Mouse (Mus musculus) c-Kit-negative CD71-positive TER-119-positive erythroid progenitor cells, embryonic 14.5 days (primary cell): ENCODE measurements around the gene Rflna.

Experiments used
- DNase-seq: peaks from one replicate; pipeline ENCODE4 v3.0.0-alpha.2; 2013; ENCODE audit warnings: low read depth, low spot score

Gene Rflna

DNA sequence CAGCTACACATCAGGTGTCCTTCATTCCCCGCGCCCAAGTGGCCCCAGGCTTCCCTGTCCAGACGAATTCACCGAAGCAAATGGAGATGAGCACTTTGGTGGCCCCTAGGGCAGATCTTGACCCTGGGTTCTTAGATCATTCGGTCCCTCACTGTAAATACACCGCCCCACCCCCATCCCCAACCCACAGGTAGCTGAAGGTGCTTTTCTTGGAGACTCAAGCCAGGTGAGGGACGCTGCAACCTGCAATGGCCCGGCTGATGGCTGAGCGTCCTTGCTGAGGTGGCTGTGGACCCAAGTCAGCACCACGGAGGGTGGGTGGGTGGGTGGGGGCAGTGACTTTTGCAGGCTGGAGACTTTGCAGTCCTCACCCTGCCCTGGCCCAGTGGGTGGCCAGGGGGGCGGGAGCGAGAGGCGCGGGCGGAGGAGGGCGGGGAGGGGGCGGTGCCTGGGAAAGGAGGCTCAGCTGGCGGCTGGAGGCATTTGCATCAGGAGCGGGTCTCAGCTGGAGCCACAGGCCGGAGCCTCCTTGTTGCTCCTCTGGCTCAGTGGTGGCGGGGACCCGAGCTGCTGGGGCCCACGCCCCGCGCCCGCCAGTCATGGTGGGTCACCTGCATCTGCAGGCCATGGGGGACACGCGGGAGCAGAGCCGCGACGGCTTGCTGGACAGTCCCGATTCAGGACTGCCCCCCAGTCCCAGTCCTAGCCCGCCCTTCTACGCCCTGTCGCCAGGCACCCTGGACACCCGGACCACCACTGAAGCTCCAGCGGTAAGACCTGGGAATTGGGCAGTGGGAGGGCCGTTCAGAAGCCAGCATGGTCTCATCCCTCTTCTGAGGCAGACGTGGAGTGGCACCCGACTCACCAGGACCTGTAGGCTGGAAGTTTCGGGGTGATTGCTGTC is at the start of gene Rflna:
Gene Rflna (plus strand): TSS at position 253 of the 904 bp plus-strand sequence.
- DNase-seq = no peak

DNA sequence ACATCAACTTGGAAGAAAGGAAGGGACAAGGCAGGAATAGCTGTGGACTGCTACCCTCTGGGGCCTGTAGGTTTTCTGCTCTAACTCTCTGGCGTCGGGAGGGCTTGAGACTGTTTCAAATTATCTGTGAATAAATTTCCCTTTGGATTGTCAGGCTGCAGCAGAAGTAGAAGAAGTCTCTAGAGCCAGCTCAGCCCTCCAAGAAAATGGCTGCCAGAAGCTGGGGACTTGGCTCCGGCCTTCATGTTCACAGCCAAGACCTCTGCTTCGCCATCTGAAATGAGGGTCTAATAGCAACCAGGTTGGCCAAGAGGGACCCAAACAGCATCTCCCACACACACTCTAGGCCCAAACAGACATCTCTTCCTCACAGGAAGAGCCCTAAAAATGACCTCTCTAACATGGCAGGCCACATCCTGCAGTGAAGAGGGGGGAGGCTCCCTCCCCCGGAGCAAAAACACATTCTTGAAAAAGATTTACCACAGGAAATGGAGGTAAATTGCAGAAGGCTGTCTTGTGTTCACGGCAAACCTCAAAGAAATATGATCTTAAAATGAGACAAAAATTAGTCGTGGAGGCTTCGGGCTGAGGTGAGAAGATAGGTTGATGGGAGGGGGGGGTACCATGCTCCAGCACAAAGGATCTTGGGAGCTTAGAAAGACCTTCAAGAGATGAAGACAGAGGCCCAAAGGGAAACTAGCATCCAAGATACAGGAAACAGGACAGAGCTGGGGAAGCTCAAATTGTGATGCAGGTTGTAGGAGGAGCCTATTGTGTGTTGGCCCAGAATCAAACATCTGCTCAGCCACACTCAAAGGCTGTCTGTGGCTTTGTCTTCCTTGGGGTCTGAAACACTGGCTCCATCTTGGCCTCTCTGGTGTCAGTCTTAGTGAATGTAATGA is 48.4 kb upstream of the Rflna start:
- DNase-seq = no peak

DNA sequence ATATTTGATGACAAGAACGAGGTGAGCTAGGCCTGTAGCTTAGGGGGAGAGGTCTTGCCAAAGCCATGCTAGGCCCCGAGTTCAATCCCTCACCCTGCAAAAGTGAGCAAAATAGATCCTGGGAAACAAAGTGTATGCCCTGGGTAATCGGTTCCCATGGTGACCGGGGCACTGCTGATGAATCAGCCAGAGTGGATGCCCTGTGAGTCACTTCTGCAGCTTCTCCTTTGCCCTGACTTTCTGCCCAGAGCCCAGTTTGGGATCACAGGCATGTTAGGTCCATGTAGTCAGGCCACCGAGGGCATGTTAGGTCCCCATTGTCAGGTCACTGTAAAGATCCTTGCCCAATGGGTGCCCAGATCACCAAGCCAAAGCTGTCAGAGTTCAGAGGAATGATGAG is 45.5 kb upstream of the Rflna start:
- DNase-seq = no peak

DNA sequence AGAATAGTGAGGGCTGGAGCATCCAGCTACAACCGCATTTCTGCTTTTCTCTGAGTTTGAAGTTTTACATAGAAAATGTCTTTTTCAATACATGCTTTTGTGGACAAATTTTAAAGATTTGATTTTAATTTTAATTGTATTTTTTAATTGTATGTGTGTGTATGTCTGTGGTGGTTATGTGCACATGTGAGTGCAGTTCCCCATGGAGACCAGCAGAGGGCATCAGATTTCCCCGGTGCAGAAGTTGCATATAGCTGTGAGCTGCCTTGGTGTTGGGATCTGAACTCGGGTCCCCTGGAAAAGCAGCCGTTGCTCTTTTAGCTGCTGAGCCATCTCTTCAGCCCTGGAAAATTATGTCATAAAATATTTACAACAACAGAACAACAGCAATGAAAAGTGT is 43.9 kb upstream of the Rflna start:
- DNase-seq = no peak

DNA sequence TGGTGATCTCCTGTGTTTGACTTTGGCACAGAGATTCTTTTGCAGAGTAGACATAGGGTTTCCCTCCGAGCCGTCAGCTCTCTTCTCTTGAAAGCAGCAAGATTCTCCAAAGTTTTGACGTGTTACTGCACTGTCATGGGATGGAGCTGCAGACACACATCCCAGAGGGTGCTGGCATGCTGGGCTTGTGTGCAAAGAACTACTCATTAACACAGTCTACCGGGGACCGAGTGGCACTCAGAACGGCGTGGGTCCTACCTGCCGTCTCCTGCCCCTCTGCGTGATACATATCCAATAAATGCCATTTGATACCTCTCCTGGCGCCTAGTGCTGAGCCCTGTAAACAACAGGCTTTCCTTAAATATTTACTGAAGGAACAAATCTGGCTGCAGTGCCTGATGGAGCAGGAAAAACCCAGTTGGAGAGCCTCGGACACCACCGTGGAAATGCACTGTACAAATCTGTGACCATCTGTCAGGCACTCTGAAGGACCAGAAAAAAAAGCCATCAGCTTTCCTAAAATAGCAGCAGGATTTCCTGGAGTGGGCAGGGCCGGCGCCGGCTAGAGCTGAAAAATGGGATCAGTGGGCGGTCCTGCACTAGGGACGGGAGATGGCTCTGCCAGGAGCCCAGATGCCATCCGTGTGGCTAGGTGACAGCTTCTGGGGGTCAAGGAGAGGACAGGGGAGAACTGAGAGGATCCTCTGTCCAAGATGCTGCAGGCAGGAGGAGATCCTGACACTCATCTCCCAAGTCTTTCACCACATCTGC is 42.7 kb upstream of the Rflna start:
- no peak for DNase-seq

DNA sequence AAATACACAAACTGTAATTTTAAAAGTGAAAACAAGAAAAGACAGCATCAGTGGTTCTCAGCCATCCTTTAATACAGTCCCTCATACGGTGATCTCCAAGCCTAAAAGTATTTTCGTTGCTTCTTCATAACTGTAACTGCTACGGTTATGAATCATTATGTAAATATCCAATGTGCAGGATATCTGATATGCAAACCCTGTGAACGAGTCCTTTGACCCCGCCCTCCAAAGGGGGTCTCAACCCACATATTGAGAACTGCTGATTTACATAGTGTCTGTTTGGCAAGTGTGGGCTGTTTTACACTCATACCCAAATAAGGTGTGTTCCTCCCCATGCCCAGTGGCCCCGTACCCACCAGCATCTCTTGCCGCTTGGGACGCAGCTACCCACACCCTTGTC is 41.6 kb upstream of the Rflna start:
- no peak for DNase-seq

DNA sequence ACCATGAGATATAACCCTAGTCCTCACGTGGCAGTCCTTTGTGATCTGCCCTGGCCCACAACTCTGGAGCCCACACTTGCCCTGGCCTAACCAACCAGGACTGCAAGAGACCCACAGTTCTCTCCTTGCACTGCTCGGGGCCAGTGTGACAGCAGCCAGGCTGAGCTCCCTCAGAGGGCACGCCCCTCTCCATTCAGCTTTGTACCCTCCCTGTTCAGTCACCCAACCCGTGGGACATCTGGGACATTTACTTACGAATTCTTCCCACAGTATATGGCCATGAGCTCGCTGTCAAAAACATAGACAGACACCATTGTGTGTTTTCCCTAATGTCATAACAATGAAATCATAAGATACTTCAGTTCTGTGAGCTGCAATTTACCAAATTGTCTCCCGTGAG is 40.3 kb upstream of the Rflna start:
- DNase-seq = no peak

DNA sequence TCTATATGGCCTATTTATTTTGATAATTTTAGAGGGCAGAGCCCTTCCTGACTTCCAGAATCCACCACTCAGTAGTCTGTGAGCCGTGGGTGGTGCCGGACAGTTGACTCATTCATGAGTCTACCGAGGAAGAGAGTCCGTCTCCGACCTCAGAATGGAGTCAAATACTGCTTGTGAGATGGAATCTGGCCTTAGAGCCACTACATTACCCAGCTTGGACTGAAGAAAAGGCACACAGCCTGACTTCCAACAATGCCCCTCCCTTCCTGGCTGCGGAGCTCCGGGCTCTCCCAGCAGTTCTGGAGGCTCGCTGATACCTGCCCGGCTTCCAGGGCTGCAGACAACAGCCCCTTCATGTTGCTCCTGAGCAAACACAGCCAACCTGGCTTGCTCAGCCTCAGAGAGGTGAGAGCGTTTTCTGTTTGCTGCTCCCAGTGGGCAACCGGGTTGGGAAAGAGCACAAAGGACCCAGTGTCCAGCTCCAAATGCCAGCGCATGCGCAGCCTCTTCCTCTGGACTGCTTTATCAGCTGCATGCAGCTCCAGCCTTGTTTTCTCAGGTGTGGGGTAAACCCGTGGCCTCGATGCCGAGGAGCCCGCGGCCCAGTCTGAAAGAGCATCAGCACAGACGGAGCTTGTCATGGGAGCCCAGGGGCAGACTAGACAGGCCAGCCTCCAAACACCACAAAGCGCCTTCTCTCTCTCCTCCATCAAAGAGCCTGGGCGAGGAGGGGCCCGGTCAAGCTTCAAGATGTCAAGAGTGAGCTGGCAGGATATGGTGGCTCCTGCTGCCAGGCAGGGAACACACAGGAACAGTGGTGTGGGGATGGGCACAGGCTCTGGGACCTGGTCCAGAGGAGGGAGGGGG is 39.0 kb upstream of the Rflna start:
- DNase-seq = no peak

DNA sequence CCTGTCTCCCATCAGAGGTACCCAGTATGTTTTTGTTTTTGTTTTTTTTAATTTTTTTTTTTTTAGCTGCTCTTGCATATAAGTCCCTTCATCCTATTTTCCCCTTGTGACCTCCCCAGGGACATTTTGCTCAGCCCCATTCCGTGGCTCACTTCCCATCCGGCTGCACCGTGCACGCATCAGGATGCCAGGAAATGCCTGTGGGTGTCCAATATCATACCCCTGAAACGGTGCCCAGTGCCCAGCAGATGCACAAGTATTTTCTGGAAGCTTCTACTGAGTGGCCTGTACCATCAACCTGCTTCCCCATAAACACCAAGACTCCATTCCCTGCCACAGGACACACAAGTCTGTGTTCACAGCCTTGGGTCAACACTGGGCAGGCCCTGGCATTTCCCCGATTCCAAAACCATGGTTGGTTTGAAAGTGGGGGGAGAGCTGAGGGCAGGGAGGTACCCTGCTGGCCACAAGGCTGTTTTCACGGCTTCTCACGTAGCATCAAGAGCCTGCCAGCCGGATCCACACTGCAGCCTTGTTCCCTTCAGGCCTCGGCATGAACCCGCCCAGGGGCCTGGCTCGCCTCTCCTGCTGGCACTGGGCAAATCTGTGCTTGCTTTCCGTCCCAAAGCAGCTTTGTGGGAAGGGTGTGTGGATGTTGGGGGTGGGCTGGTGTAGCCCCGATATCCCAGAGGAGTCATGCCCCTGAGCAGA is 36.2 kb upstream of the Rflna start:
- DNase-seq = no peak

DNA sequence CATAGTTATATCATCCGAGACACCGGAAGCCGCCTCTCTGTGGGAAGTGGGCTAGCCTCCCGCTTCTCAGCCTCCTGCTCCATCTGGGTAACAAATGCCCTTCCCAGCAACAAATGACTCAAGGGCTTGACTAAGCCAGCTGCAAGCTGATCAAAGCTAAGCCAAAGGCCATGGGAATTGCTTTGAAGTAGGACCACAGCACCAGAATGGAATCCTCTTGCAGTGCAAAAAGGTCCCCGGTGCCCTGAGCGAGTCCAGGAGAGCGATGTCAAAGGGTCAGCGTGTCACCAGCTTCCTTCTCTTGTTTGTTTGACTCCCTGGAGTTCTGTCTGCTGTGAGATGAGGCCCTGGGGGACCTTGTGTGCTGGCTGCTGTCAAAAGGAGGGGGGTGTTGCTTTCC is 33.2 kb upstream of the Rflna start:
- DNase-seq = no peak

DNA sequence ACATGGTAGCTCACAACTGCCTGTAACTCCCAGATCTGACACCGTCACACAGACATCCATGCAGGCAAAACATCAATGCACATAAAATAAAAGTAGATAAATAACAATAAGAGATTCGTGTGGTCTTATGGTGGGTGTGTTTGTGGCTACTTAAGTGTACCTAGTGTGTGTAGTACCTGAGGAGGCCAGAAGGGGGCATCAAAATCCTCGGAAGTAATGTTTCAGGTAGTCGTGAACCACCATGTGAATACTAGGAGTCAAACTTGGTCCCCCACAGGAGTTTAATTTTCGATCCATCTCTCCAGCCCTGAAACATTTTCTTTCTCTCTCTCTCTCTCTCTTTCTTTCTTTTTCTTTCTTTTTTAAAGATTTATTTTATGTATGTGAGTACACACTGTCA is 16.8 kb upstream of the Rflna start:
- DNase-seq = peak; percentile 8

DNA sequence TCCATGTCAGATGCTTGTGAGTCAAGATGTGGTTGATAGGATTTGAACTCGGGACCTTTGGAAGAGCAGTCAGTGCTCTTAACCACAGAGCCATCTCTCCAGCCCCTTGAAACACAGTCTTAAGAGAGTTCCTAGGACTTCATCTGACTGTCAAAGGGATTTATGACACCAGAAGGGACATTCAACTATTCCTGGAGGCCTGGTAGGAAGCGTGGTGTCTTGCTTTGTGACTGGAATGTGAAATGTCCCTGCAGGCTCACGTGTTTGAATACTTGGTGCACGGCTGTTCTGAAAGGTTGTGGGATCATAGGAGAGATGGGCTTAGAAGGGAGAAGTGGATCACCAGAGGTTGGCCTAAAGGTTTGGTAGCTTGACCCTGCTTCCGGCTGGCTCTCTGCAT is 16.4 kb upstream of the Rflna start:
- DNase-seq = no peak

DNA sequence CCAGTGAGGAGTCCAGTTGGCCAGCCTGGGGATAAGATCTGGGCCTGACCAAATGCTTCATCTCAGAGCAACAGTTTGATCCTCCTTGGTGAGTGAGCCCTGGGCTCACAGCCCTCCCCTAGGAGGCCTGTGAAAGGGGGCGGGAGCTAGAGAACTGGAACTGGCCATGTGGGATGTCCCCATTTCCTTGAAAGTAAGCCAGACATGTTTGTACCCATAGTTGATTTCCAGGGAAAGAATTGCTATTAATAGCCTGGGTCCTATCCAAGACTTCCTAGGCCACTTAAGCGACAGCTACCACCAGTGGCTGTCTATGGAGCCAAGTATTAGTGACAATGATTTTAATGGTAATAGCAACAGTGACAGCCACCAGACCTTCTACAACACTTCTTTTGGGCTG is 13.3 kb upstream of the Rflna start:
- DNase-seq = no peak

DNA sequence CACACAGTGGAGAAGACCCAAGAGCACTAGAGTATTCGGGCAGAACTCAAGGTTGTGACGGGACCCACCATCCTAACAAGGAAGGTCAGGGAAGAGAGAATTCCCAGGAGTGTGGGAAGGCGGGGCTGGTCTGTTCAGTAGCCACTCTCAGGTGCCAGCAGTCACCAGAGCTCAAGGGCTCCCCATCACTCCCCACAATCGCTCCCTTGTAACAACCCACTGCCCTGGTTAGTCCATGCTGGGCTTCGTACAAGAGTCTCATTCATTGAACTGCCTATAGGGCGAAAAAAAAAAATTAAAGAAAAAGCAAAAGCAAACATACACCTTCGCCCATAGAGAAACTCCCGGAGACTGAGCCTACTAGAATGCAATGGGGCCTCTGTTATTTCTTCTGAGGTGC is 10.7 kb upstream of the Rflna start:
- no peak for DNase-seq

DNA sequence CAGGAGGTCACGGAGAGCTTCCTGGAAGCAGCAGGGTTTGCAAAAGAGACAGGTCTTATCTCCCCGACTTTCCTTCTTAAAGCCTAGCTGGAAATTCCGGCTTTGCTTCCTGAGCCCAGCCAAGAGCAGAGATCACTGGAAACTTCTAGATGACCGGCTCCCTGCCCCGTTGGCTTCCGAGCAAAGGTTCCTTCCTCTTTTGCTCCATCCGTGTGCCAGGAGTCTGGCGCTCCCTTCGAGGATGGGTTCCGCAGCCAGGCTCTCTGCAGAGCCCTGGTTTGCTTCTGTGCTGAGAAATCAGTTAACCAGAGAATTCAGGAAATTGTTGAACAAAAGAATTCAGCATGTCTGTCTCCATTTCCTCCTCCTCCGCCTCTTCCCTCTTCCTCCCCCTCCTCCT is 10.1 kb upstream of the Rflna start:
- no peak for DNase-seq

DNA sequence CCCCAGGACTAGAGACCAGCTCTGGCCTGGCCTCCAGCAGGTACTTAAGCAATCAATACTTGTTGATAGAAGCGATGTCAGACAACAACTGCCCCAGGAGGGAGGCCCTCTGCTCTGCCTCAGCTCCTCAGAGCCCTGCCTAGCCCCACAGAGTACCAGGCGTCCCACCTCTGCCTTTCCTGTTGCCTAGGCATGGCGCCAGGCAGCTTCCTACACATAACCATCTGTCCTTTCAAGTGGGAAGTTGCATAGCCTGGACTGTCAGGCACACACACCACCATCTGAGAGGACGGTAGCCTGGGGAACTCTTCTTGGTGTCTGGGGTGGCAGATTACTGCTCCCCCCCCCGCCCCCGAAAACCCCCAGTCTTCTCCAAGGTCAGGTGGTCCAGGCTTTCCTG is 6.2 kb upstream of the Rflna start:
- no peak for DNase-seq

DNA sequence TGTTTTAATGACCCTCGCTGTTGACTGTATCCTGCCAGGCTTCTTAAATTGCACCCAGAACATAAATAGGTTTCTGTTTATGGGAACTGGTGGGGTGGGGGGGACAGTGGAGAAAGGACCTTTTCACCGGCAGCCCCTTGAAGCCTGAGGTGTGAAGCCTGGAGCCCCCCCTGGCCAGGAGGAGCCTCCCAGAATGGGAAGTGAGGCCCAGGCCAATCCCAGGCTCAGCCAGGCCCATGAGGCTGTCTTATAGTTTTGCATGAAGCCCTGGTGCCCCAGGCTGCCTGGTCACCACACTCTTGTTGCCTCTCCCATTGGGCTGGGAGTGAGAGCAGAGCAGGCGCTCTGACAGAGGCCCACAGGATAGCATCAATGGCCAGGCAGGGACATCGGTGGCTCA is 5.1 kb upstream of the Rflna start:
- no peak for DNase-seq

DNA sequence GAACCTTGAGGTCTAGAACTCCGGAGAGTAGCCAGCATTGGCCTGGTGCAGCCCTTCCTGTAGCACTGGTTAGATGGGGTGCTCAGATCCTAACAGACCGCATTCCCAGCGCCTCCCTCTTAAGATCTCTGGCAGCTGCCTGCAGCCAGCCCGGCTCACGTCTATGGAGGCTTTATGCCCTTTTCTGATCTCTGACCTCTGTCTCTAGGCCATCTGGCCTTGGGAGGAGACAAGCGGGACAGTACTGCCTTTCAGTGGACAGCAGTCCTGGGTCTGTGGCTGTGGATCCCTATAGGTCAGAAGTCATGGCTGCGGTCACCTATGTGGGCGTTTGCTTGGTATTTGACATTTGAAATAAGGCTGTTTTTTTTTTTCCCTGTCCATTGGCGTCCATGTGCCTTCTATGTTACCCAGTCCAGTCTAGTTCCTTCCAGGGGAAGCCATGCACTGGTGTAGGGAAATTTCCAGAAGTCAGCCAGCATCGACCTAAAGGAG is 2.2 kb upstream of the Rflna start:
- no peak for DNase-seq

DNA sequence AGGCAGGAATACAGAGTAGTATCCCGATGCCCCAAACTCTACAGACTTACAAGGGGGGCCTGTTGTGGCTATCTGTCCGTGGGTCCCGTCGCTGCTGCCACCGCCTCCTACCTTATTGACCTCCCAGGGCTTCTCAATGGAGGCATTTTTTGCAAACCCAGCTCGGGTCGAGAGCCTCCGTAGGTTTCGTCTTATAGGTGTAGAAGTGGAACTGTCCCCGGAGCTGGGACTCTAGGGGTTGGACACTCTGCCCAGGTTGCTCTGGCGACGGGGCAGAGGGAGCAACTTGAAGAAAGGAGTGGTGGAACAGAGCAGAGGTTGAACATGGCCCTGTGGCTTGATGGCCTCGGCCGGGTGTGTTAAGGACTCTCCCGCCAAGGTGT is 843 bp downstream of the Rflna start:
- DNase-seq = no peak
